Mouse (Mus musculus) embryo, embryonic 11.5 days (tissue): ENCODE results near the gene Nup62.

ENCODE experiments used
- DNase-seq: peaks from one replicate; pipeline ENCODE4 v3.0.0-alpha.2; 2012; ENCODE audit warnings: low read depth, low spot score

Gene Nup62

GRCm38 (mm10) chr7:44818751-44819235 is 2.9 kb downstream of the Nup62 start:
- no peak for DNase-seq

- no peak for DNase-seq
Observed at GRCm38 (mm10) chr7:44819391-44819790, 3.5 kb downstream of the Nup62 start.

DNA sequence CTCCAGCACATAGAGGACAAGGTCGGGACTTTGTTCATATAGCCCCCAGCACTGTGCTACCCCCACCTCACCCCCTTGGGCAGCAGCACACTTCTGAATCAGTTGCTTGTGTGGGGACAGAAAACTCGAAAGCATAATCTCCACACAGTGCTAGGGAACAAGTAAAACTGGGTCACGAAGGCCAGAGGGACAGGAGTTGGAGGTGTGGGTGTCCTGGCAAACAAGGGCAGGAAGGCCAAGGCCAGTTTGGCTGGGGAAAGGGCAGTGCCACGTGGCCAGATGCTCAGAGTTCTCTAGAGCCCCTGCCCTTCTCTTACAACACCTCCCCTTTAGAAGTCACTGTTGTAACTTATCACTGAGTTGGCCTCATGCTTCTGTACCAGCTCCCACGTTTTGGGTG is 4.0 kb downstream of the Nup62 start:
- no peak for DNase-seq

DNA sequence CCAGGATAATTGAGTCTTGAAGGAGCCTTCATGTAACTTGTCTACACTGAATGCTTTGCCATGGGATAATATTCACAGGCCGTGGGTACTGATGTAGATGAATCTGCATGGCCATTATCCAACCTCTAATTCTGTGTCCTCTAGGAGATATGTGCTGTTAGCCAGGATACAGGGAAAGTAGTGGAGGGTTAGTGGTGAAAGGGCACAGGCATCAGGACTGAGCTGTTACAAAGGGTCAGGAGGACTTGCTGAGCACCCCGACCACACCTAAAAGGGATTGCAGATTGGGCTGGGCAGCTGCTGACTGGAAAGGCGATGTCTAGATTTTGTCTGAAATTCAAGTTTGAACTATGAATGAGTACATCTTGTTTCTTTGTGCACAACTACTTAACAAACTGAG is 4.6 kb downstream of the Nup62 start:
- DNase-seq, result no peak

DNA sequence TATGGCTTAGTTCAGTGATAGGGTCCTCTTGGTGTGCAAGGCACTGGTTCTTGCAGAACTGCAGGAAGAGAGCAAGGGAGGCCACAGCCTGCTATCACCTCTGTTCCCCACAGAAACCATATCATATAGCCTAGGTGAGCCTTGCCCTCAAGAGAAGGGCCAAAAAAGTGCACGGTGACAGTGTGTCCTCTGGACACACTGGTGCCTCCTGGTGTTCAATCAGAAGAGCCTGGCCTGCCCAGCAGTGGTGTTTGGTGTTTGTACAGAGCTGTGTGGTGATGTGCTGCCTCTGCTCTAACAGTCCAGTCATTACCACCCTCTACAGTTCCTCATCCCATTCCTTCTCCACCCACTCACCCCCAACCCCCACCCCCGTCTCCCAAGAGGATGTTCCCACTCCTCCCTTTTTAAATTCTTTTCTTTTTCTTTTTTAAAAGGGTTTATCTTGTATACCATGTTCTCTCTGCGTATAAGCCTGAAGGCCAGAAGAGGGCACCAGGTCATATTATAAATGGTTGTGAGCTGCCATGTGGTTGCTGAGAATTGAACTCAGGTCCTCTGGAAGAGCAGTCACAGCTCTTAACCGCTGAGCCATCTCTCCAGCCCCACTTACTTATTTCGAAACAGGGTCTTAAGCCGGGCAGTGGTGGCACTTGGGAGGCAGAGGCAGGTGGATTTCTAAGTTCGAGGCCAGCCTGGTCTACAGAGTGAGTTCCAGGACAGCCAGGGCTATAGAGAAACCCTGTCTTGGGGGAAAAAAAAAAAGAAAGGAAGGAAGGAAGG is 6.0 kb downstream of the Nup62 start:
- DNase-seq, result no peak

DNA sequence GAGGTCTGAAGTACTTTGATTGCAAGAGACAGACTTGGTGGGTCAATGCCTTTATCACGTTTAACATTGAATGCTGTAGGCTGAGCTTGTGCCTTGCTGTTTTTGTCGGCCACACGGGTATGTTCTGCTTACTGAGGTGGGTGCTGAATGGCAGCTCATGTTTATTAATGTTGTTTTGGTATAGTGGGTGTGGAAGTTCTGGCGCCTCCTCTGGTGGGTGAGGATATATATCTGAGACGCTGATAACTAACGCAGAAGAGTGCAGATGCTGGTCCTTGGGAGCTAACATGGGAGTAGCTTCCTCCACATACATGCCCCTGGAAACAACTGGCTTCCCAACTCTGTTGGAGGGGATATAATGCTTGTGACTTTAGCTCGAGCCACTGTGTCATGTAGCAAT is 7.5 kb downstream of the Nup62 start:
- no peak for DNase-seq

- peak; percentile 61 for DNase-seq
Observed at GRCm38 (mm10) chr7:44824872-44825271, 9.0 kb downstream of the Nup62 start.

- no peak for DNase-seq
Observed at GRCm38 (mm10) chr7:44826771-44827170, 10.9 kb downstream of the Nup62 start.

DNA sequence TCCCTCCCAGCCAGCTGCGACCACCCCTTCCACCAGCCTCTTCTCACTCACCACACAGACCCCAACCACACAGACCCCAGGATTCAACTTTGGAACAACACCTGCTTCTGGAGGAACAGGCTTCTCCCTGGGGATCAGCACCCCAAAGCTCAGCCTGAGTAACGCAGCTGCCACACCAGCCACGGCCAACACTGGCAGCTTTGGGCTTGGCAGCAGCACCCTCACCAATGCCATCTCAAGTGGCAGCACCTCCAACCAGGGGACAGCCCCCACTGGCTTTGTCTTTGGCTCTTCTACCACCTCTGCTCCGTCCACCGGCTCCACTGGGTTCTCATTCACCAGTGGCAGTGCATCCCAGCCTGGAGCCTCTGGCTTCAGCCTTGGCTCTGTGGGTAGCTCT is 12.8 kb downstream of the Nup62 start:
- no peak for DNase-seq

- DNase-seq, result no peak
Observed at GRCm38 (mm10) chr7:44832763-44833162, 16.9 kb downstream of the Nup62 start.

DNA sequence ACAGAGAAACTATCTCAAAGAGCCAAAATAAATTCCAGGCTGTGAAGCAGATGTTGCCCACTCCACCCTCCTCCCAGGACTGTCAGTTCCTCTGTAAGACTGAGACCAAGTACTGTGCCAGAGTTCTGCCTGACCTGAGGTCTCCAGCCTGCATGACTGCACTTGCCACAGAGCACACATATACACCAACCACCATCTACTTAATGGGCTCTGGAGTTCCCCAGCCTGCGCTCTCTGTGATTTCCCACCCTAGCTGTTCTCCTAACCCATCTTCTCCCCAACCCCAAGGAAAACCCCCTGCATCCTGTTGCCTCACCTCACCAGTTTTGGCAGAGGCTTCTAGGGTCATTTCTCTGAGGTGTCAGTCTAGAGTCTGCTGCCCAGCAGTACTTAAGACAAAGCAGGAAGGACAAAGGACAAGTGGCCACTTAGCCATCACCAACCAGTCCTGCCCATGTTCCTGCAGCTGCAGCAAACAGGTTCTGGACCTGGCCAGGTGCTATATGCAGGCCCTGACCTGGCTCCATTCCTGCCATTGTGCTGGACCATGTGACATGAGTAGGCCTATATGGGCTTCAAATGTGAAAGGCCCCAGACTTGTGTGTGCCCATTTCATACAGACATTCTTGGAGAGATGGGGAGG is 19.6 kb downstream of the Nup62 start:
- no peak for DNase-seq

GRCm38 (mm10) chr7:44836016-44836404 is 20.1 kb downstream of the Nup62 start:
- DNase-seq, result no peak

- DNase-seq, result no peak
Observed at GRCm38 (mm10) chr7:44836423-44837053, 20.6 kb downstream of the Nup62 start.

GRCm38 (mm10) chr7:44838073-44838472 is 22.2 kb downstream of the Nup62 start:
- no peak for DNase-seq

DNA sequence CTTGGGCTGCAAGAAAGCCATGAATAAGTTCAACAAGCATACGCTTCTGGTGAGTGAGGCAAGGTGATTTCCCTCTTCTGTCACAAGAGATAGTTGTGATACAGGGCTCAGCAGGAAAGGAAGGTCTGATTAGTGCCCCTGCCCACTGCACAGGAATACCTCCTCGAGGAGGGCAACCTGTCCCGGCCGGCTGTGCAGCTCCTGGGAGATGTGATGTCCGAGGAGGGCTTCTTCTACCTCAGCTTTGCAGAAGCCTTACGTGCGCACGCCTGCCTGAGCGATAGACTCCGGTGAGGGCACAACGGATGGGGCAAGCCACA is 23.2 kb downstream of the Nup62 start:
- DNase-seq, result no peak

GRCm38 (mm10) chr7:44839491-44840191 is 23.8 kb downstream of the Nup62 start:
- no peak for DNase-seq

DNA sequence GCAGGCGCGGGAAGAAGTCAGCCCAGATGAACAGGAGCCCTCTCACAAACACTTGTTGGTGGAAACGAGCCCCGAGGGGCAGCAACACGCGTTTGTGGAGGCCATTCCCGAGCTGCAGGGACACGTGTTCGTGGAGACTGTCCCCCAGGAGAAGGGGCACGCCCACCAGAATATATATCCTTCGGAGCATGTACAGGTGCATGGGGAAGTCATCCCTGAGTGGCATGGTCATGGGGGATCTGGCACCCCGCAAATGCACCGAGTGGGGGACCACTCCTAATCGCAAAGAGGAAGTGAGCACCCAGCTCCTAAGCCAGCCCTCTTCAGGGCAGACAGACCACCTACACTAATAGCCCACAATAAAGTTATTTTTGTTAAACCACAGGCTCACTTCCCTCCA is 24.5 kb downstream of the Nup62 start:
- DNase-seq, result no peak

DNA sequence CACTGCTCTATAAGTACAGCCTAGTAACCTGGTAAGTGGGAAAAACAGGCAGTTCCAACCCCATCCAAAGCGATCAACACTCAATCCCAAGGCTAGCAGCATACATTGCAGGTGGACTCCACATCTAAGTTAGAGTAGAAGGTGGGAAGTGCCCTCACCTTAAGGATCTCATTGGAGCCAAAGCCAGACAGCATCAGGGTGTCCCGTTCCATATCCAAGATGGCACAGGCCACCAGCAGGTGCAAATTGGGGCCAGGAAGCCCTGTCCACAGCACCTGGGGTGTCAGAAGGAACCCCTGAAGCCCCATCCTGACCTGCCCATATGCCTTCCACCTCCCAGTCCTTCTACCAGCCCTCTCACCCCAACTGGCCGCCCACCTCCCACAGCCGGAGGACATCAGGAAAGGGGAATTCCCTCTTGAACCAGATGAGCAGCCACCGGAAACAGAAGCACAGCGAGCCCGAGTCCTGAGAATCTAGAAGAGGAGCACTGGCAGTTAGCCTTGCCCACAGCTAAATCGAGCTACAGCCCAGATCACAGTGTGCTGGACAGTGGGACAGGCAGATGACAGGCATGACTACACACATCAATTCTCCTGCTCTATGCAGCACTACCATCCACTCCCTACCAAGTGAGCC is 26.1 kb downstream of the Nup62 start:
- no peak for DNase-seq

DNA sequence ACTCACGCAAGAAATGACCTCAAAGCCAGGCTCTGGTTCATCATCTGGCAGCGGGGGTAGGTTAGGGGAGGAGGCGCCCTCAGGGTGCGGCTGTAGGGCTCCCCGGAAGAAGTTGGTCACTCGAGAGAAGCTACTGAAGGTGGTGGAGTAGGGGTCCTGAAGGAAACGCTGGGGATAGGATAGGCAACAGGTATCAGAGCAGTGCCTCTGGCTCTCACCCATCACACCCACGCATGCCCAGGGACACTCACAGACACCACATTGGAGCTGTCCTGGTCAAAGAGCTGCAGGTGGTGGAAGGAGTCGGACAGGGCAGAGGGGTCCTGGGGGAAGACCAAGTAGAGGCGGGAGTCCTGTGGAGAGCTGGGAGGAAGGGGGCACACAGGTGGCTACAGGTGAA is 29.1 kb downstream of the Nup62 start:
- no peak for DNase-seq

DNA sequence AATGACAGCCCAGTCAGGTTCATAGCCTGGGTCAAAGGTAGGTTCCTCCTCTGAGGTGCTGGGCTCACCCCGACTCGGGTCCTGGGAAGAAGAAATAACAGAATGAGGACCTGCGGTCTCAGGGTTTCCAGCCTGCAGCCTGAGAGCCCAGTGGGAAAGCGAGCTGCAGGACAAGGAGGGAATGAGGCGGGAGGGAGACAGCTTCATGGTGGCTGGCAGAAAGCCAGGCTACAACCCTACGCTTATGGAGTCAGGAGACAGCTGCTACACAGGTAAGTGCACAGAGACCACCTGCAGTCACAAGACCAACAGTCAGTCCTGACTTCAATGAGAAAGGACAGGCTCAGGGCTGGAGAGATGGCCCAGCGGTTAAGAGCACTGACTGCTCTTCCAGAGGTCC is 30.9 kb downstream of the Nup62 start:
- no peak for DNase-seq

GRCm38 (mm10) chr7:44847772-44848171 is 31.9 kb downstream of the Nup62 start:
- no peak for DNase-seq
